Mouse (Mus musculus): Measurements from ENCODE around the gene Wdr46. TPM values are rescaled to one million over a fixed set of nuclear protein-coding genes. Genes with fewer than 3 reads are reported as not detected.

Wdr46 gene
- polyA plus RNA-seq, 1 experiment from 2014 or later, result 11.2 TPM

GRCm38 (mm10) chr17:33911813-33912414, 28.5 kb upstream of the Wdr46 start:
- Histone ChIP-seq H3K27ac (ENCODE audit: low read depth, low read length) (no peak overlapping the region), H3K36me3 (ENCODE audit: control insufficient read depth, insufficient read depth) (peaks cover 43% of the 10 kb centered on the region), H3K27me3 (replicated peaks; ENCODE audit: control insufficient read depth, insufficient read depth, low read length) (no peaks in the 10 kb centered on the region), H3K4me3 (ENCODE audit: low read depth, low read length) (no peak overlapping the region), H3K4me2 (replicated peaks; ENCODE audit: low read depth) (no peak overlapping the region), H3K4me1 (replicated peaks; ENCODE audit: control insufficient read depth, insufficient read depth, low read length) (peaks cover 4% of the 10 kb centered on the region; the same call in 1 of the 2 replicates), H3K9me3 (ENCODE audit: control insufficient read depth) (no peaks in the 10 kb centered on the region), H3K9ac (ENCODE audit: low read depth, low read length) (no peak overlapping the region)
- TF ChIP-seq CTCF (IDR thresholded peaks at IDR 0.05; ENCODE audit: low read depth), result no peak
- no peak for ATAC-seq
- 89% methylated on average over 28 of the region's 28 CpGs for WGBS

GRCm38 (mm10) chr17:33913264-33913663, 27.2 kb upstream of the Wdr46 start:
- no peak overlapping the region for H3K4me3 ChIP-seq (ENCODE audit: low read depth, low read length)
- no peak overlapping the region for H3K9ac ChIP-seq (ENCODE audit: low read depth, low read length)
- ATAC-seq, result no peak
- no peaks in the 10 kb centered on the region for H3K9me3 ChIP-seq (ENCODE audit: control insufficient read depth)
- 89% methylated on average over 10 of the region's 10 CpGs for WGBS
- H3K4me1 ChIP-seq (replicated peaks; ENCODE audit: control insufficient read depth, insufficient read depth, low read length), result peaks cover 4% of the 10 kb centered on the region; the same call in 1 of the 2 replicates
- H3K27ac ChIP-seq (ENCODE audit: low read depth, low read length), result 0 out of 2 replicates have a peak overlapping the region, but pooled peaks have one; percentile 21
- no peak for TF ChIP-seq CTCF (IDR thresholded peaks at IDR 0.05; ENCODE audit: low read depth)
- no peak overlapping the region for H3K4me2 ChIP-seq (replicated peaks; ENCODE audit: low read depth)
- H3K27me3 ChIP-seq (replicated peaks; ENCODE audit: control insufficient read depth, insufficient read depth, low read length), result no peaks in the 10 kb centered on the region
- peaks cover 53% of the 10 kb centered on the region for H3K36me3 ChIP-seq (ENCODE audit: control insufficient read depth, insufficient read depth)

GRCm38 (mm10) chr17:33913905-33914304, 26.6 kb upstream of the Wdr46 start:
- Histone ChIP-seq H3K27ac (ENCODE audit: low read depth, low read length) (0 out of 2 replicates have a peak overlapping the region, but pooled peaks have one; percentile 21), H3K27me3 (replicated peaks; ENCODE audit: control insufficient read depth, insufficient read depth, low read length) (no peaks in the 10 kb centered on the region), H3K9me3 (ENCODE audit: control insufficient read depth) (no peaks in the 10 kb centered on the region), H3K9ac (ENCODE audit: low read depth, low read length) (no peak overlapping the region), H3K36me3 (ENCODE audit: control insufficient read depth, insufficient read depth) (peaks cover 53% of the 10 kb centered on the region), H3K4me3 (ENCODE audit: low read depth, low read length) (no peak overlapping the region), H3K4me1 (replicated peaks; ENCODE audit: control insufficient read depth, insufficient read depth, low read length) (peaks cover 4% of the 10 kb centered on the region; the same call in 1 of the 2 replicates), H3K4me2 (replicated peaks; ENCODE audit: low read depth) (no peak overlapping the region)
- no peak for ATAC-seq
- 94% methylated on average over 8 of the region's 8 CpGs for WGBS
- no peak for TF ChIP-seq CTCF (IDR thresholded peaks at IDR 0.05; ENCODE audit: low read depth)

GRCm38 (mm10) chr17:33914969-33915391, 25.5 kb upstream of the Wdr46 start:
- peaks cover 53% of the 10 kb centered on the region for H3K36me3 ChIP-seq (ENCODE audit: control insufficient read depth, insufficient read depth)
- H3K4me2 ChIP-seq (replicated peaks; ENCODE audit: low read depth), result peak overlapping the region; percentile 79
- peaks cover 4% of the 10 kb centered on the region; the same call in 1 of the 2 replicates for H3K4me1 ChIP-seq (replicated peaks; ENCODE audit: control insufficient read depth, insufficient read depth, low read length)
- H3K27me3 ChIP-seq (replicated peaks; ENCODE audit: control insufficient read depth, insufficient read depth, low read length), result no peaks in the 10 kb centered on the region
- H3K9ac ChIP-seq (ENCODE audit: low read depth, low read length), result no peak overlapping the region
- H3K4me3 ChIP-seq (ENCODE audit: low read depth, low read length), result peak overlapping the region; percentile 67; the same call in 1 of the 2 replicates
- ATAC-seq, result no peak
- TF ChIP-seq CTCF (IDR thresholded peaks at IDR 0.05; ENCODE audit: low read depth), result peak; percentile 45
- no peak overlapping the region for H3K27ac ChIP-seq (ENCODE audit: low read depth, low read length)
- H3K9me3 ChIP-seq (ENCODE audit: control insufficient read depth), result no peaks in the 10 kb centered on the region
- 69% methylated on average over 13 of the region's 13 CpGs for WGBS

- H3K9me3 ChIP-seq (ENCODE audit: control insufficient read depth), result no peaks in the 10 kb centered on the region
- H3K4me3 ChIP-seq (ENCODE audit: low read depth, low read length), result peak within 1 kb of the TSS; percentile 67
- no peak for TF ChIP-seq CTCF (IDR thresholded peaks at IDR 0.05; ENCODE audit: low read depth)
- H3K9ac ChIP-seq (ENCODE audit: low read depth, low read length), result peak within 1 kb of the TSS; percentile 64
- H3K4me2 ChIP-seq (replicated peaks; ENCODE audit: low read depth), result peak within 1 kb of the TSS; percentile 79
- under 1% methylated on average over 31 of the region's 34 CpGs for WGBS
- peaks cover 53% of the 10 kb centered on the region for H3K36me3 ChIP-seq (ENCODE audit: control insufficient read depth, insufficient read depth)
- no peaks in the 10 kb centered on the region for H3K27me3 ChIP-seq (replicated peaks; ENCODE audit: control insufficient read depth, insufficient read depth, low read length)
- peak within 1 kb of the TSS; percentile 86 for H3K27ac ChIP-seq (ENCODE audit: low read depth, low read length)
- no peaks in the 10 kb centered on the region; the same call in 1 of the 2 replicates for H3K4me1 ChIP-seq (replicated peaks; ENCODE audit: control insufficient read depth, insufficient read depth, low read length)
- ATAC-seq, result peak; percentile 91
These were observed 24.7 kb upstream of the Wdr46 start, which contains the start of the genes Tapbp and Zbtb22 for GRCm38 (mm10) chr17:33915671-33916250. Gene Tapbp, plus strand, starts transcription at chr17:33915899. Gene Zbtb22, plus strand, starts transcription at chr17:33915904.

GRCm38 (mm10) chr17:33916294-33916693, 24.2 kb upstream of the Wdr46 start:
- Histone ChIP-seq H3K4me1 (replicated peaks; ENCODE audit: control insufficient read depth, insufficient read depth, low read length) (no peaks in the 10 kb centered on the region; the same call in 1 of the 2 replicates), H3K9ac (ENCODE audit: low read depth, low read length) (peak overlapping the region; percentile 64), H3K9me3 (ENCODE audit: control insufficient read depth) (no peaks in the 10 kb centered on the region), H3K36me3 (ENCODE audit: control insufficient read depth, insufficient read depth) (peaks cover 48% of the 10 kb centered on the region), H3K4me2 (replicated peaks; ENCODE audit: low read depth) (peak overlapping the region; percentile 79), H3K27ac (ENCODE audit: low read depth, low read length) (peak overlapping the region; percentile 86), H3K4me3 (ENCODE audit: low read depth, low read length) (peak overlapping the region; percentile 67), H3K27me3 (replicated peaks; ENCODE audit: control insufficient read depth, insufficient read depth, low read length) (no peaks in the 10 kb centered on the region)
- WGBS, result under 1% methylated on average over 20 of the region's 20 CpGs
- no peak for ATAC-seq
- no peak for TF ChIP-seq CTCF (IDR thresholded peaks at IDR 0.05; ENCODE audit: low read depth)
